Mouse (Mus musculus): ENCODE results near the gene Lgr6. TPM values are rescaled to one million over a fixed set of nuclear protein-coding genes. Genes with fewer than 3 reads are reported as not detected.

Lgr6 gene
- polyA plus RNA-seq, 1 experiment = not detected

- peaks cover 59% of the 10 kb centered on the region for H3K4me1 ChIP-seq (ENCODE audit: control insufficient read depth, insufficient read depth, low read length)
- H3K27ac ChIP-seq (ENCODE audit: insufficient read depth, low read depth, low read length) = peak overlapping the region; percentile 52
- 40% methylated on average over 4 of the region's 4 CpGs for WGBS
- no peak for TF ChIP-seq POLR2A (IDR thresholded peaks at IDR 0.05; ENCODE audit: insufficient read depth, low read depth, low read length)
- TF ChIP-seq CTCF (IDR thresholded peaks at IDR 0.05; ENCODE audit: insufficient read depth, low read depth, low read length) = no peak
- H3K4me3 ChIP-seq (ENCODE audit: insufficient read depth, low read depth, low read length) = no peak overlapping the region
Observed at GRCm38 (mm10) chr1:135019775-135020167, 85.3 kb downstream of the Lgr6 start.

GRCm38 (mm10) chr1:135019087-135019774, 85.8 kb downstream of the Lgr6 start:
- WGBS = 10% methylated on average over 13 of the region's 13 CpGs
- Histone ChIP-seq H3K4me3 (ENCODE audit: insufficient read depth, low read depth, low read length) (no peak overlapping the region), H3K27ac (ENCODE audit: insufficient read depth, low read depth, low read length) (peak overlapping the region; percentile 87), H3K4me1 (ENCODE audit: control insufficient read depth, insufficient read depth, low read length) (peaks cover 64% of the 10 kb centered on the region)
- no peak for TF ChIP-seq POLR2A (IDR thresholded peaks at IDR 0.05; ENCODE audit: insufficient read depth, low read depth, low read length)

DNA sequence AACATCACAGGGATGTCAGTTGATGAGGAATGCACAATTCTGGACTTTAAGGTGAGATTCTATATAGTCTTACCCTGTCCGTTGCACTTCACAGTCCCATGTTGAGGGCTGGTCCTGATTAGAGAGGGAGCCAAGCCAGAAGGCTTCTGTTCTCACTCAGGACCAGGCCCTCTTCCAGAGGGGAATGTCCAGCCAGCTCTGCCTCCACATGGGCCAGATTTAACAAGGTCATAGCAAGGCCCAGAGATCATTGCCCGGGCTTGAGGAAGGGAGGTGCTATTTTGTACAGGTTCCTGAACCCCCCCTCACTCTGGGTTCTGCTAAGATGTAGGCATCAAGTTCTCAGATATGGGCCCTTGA, 87.4 kb downstream of the Lgr6 start:
- TF ChIP-seq CTCF (IDR thresholded peaks at IDR 0.05; ENCODE audit: insufficient read depth, low read depth, low read length) = no peak
- TF ChIP-seq POLR2A (IDR thresholded peaks at IDR 0.05; ENCODE audit: insufficient read depth, low read depth, low read length) = no peak
- 73% methylated on average over 2 of the region's 2 CpGs for WGBS
- H3K27ac ChIP-seq (ENCODE audit: insufficient read depth, low read depth, low read length) = no peak overlapping the region
- H3K4me3 ChIP-seq (ENCODE audit: insufficient read depth, low read depth, low read length) = no peak overlapping the region
- H3K4me1 ChIP-seq (ENCODE audit: control insufficient read depth, insufficient read depth, low read length) = peaks cover 67% of the 10 kb centered on the region

DNA sequence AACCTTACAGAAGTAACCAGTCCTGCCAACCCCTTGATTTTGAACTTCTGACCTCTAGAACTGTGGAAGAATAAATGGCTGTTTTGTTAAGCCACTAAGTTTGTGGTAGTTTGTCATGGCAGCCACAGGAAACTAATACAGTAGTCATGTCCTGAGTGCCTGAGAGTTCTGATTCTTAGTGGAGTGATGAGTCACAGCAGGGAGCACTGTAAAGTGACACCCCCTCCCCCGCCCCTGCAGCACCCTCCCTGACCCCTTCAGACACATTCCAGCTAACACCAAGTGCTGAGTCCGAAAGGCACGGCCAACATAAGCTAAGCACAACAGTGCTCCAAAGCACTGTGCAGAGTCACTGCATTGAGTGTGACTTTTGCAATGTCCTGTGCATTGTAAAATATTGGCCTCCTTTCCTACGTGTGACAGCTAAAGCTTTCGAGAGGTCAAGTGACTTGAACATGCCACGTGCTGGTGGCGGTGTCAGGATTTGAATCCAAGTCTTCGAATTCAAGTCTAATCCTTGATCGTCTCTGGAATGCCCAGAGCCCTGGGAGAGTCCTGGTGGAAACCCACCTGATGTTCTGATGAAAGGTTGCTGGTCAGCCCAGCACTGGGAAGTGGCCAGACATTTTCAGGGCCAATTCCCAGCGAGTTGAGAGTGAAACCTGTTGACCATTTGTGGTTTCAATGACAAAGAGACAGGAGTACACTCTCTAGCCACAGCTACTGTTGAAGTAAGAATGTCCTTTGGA, 88.0 kb downstream of the Lgr6 start:
- Histone ChIP-seq H3K27ac (ENCODE audit: insufficient read depth, low read depth, low read length) (no peak overlapping the region), H3K4me3 (ENCODE audit: insufficient read depth, low read depth, low read length) (no peak overlapping the region), H3K4me1 (ENCODE audit: control insufficient read depth, insufficient read depth, low read length) (peaks cover 68% of the 10 kb centered on the region)
- TF ChIP-seq POLR2A (IDR thresholded peaks at IDR 0.05; ENCODE audit: insufficient read depth, low read depth, low read length) (no peak), CTCF (IDR thresholded peaks at IDR 0.05; ENCODE audit: insufficient read depth, low read depth, low read length) (no peak)
- WGBS = 90% methylated on average over 10 of the region's 10 CpGs

GRCm38 (mm10) chr1:135014921-135015445, 90.1 kb downstream of the Lgr6 start:
- H3K4me1 ChIP-seq (ENCODE audit: control insufficient read depth, insufficient read depth, low read length) = peaks cover 57% of the 10 kb centered on the region
- WGBS = 66% methylated on average over 10 of the region's 10 CpGs
- peak overlapping the region; percentile 58 for H3K27ac ChIP-seq (ENCODE audit: insufficient read depth, low read depth, low read length)
- no peak overlapping the region for H3K4me3 ChIP-seq (ENCODE audit: insufficient read depth, low read depth, low read length)
- TF ChIP-seq POLR2A (IDR thresholded peaks at IDR 0.05; ENCODE audit: insufficient read depth, low read depth, low read length) = no peak

DNA sequence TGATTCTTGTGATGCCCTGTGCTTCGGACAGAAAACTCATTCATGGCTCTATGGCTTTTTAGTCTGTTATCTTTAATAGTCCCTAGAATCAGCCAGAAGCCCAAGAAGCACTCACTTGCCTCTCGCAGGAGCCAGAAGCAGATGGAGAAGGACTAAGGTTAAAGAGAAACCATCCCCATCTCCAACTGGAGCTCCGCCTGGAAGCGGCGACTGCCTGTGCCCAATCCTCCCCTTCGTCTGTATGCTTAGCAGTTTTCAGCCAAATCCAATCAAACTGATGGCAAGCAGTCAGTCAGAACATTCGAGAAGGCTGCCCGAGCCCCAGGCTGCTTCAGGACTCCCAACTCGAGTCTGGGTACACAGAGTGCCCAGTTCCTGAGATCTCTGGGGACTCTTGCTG, 92.6 kb downstream of the Lgr6 start:
- 43% methylated on average over 9 of the region's 9 CpGs for WGBS

GRCm38 (mm10) chr1:135011912-135012311, 93.2 kb downstream of the Lgr6 start:
- 16% methylated on average over 5 of the region's 5 CpGs for WGBS
- H3K27ac ChIP-seq (ENCODE audit: insufficient read depth, low read depth, low read length) = peak overlapping the region; percentile 91
- H3K4me3 ChIP-seq (ENCODE audit: insufficient read depth, low read depth, low read length) = no peak overlapping the region
- no peak for TF ChIP-seq CTCF (IDR thresholded peaks at IDR 0.05; ENCODE audit: insufficient read depth, low read depth, low read length)
- no peak for TF ChIP-seq POLR2A (IDR thresholded peaks at IDR 0.05; ENCODE audit: insufficient read depth, low read depth, low read length)
- peaks cover 32% of the 10 kb centered on the region for H3K4me1 ChIP-seq (ENCODE audit: control insufficient read depth, insufficient read depth, low read length)

More for the DNA sequence above, 92.6 kb downstream of the Lgr6 start:
- H3K4me3 ChIP-seq (ENCODE audit: insufficient read depth, low read depth, low read length) = no peak overlapping the region
- H3K27ac ChIP-seq (ENCODE audit: insufficient read depth, low read depth, low read length) = peak overlapping the region; percentile 91
- TF ChIP-seq CTCF (IDR thresholded peaks at IDR 0.05; ENCODE audit: insufficient read depth, low read depth, low read length) (no peak), POLR2A (IDR thresholded peaks at IDR 0.05; ENCODE audit: insufficient read depth, low read depth, low read length) (no peak)
- peaks cover 37% of the 10 kb centered on the region for H3K4me1 ChIP-seq (ENCODE audit: control insufficient read depth, insufficient read depth, low read length)

DNA sequence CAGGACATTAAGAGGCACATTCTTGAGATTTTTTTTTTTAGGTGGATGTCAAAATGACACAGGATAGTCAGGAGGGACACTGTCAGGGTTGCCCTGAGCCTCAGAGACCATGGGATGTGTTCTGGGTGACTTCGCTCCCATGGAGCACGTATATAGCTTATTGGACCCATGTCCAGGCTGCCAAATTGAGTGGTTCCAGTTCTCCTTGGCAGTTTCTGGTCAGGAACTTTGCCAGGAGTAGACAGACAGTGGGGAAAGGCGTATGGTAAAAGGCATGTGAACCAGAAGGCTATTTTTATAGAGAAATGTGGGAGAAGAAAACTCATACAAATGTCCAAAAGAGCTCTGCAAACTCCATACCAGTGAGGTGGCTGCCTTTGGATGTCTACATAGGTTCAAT, 95.2 kb downstream of the Lgr6 start:
- WGBS = 80% methylated on average over 3 of the region's 3 CpGs
- TF ChIP-seq CTCF (IDR thresholded peaks at IDR 0.05; ENCODE audit: insufficient read depth, low read depth, low read length) (no peak), POLR2A (IDR thresholded peaks at IDR 0.05; ENCODE audit: insufficient read depth, low read depth, low read length) (no peak)
- no peak overlapping the region for H3K4me3 ChIP-seq (ENCODE audit: insufficient read depth, low read depth, low read length)
- H3K27ac ChIP-seq (ENCODE audit: insufficient read depth, low read depth, low read length) = peak overlapping the region; percentile 64; the same call in 1 of the 2 replicates
- peaks cover 26% of the 10 kb centered on the region for H3K4me1 ChIP-seq (ENCODE audit: control insufficient read depth, insufficient read depth, low read length)

GRCm38 (mm10) chr1:135005696-135006095, 99.4 kb downstream of the Lgr6 start:
- no peak for TF ChIP-seq POLR2A (IDR thresholded peaks at IDR 0.05; ENCODE audit: insufficient read depth, low read depth, low read length)
- no peak for TF ChIP-seq CTCF (IDR thresholded peaks at IDR 0.05; ENCODE audit: insufficient read depth, low read depth, low read length)
- Histone ChIP-seq H3K27ac (ENCODE audit: insufficient read depth, low read depth, low read length) (no peak overlapping the region), H3K4me1 (ENCODE audit: control insufficient read depth, insufficient read depth, low read length) (peaks cover 31% of the 10 kb centered on the region), H3K4me3 (ENCODE audit: insufficient read depth, low read depth, low read length) (no peak overlapping the region)
- WGBS = 33% methylated on average over 7 of the region's 7 CpGs
